Mouse (Mus musculus) G1E (cell line): ENCODE data around the gene Lfng.

Experiments
- CTCF ChIP-seq: IDR thresholded peaks from 2 replicates; pipeline ENCODE4 v1.5.1; 2012; ENCODE audit warnings: low read depth, low read length, inconsistent platforms, mixed read lengths
- GATA1 ChIP-seq: IDR thresholded peaks from 2 replicates; pipeline ENCODE4 v1.6.1; 2012; ENCODE audit warnings: borderline replicate concordance, low read length, inconsistent platforms, mixed read lengths

DNA sequence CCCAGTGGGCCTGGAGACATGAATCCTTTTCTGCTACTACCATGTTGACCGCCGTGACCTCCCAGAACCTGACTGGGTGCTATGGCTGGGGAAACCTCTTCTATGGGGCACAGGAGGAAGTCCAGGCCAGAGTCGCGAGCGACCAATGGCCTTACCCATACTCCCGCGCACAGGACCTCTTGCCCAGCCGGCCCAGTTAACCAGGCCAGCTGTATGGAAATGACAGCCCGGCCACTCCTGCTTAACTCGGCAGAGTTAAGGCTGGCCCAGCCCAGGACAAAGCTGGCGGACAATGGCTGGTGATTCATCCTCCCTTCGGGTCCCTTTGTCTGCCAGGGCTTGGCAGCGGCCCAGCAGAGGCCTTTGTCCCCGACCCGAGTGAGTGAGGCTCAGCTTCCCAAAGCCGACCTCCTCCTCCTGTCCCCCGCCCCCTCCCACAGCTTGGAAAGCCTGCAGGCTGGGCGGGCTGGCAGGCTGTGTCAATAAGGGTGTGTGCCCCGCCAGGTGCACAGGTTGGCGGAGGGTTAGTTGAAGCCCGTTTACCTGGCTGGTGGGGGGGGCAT, 4.0 kb downstream of the Lfng start:
- TF ChIP-seq CTCF (no peak), GATA1 (no peak)
